Mouse (Mus musculus): ENCODE measurements at regions not wholly inside any gene's neighbourhood (a gene's known extent, or its start where the extent isn't known, plus 50 kb on each side); places are given as distances from the start of the nearest gene placed in this dataset.

DNA sequence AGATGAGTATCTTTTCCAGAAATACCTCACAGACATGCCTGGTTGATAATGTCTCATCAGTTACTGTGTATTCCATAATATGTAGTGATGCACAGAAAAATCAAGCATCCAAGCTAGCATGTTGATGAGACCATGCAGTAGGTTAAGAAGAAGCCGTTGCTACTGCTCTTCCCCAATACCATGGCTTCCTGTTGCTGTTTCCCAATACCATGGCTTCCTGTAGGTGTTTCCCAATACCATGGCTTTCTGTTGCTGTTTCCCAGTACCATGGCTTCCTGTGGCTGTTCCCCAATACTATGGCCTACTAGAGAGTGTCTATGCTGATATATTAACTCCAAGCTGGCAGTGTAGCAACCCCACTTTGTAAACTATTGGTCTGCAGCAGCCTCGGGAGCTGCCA lies 253.7 kb downstream of the Stim2 start:
- no peak for DNase-seq (ENCODE audit: inconsistent age in 2 of 2, low spot score in 1 of 2)

DNA sequence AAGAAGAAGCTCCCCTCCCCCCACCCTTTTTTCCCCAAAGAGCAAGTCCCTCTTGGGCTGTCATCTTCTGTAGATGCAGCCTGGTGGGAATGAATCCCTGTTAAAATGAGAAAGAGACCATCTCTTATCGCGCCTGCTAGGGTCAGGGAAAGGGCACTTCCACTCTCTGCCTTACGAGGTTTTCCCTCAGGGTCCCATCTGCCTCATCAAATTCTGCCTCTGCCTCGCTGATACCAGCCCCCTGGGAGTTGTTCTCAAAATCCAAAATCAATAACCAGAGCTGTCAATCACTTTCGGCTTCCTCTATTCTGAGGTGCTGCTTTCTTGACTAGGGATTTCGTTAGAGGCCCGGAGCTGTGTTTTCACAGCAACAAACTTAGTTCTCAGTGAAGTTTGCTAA lies 255.7 kb downstream of the Stim2 start:
- DNase-seq (ENCODE audit: inconsistent age in 2 of 2, low spot score in 1 of 2), result no peak

DNA sequence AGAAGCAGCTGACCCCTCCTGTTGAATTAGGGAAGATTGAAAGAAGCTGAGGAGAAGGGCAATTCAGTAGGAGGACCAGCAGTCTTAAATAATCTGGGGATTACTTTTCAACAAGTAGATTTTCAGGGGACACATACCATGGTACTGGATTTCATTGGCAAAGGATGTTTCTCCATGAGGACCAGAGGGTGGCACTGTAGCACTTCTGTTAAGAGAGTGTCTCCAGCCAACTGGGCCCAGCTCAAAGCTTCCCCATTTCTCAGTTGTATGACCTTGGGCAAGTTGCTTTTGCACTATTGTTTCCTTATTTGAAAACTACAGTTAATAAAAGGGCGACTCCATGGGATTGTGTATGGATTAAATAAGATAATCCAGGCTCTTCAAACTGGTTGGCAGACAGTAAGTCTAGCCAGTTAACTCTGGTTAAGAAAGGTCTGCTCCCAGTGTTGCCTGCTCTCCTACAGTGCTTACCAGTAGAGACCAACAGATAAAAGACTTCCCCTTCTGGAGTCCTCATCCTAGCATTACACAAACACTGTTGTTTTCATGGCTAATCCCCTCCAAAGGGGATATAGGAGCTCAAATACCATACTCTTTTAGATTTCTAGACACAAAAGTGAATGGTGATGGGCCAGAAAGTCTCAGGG lies 259.9 kb downstream of the Stim2 start:
- DNase-seq (ENCODE audit: inconsistent age in 2 of 2, low spot score in 1 of 2), result peak; percentile 7 to 61

DNA sequence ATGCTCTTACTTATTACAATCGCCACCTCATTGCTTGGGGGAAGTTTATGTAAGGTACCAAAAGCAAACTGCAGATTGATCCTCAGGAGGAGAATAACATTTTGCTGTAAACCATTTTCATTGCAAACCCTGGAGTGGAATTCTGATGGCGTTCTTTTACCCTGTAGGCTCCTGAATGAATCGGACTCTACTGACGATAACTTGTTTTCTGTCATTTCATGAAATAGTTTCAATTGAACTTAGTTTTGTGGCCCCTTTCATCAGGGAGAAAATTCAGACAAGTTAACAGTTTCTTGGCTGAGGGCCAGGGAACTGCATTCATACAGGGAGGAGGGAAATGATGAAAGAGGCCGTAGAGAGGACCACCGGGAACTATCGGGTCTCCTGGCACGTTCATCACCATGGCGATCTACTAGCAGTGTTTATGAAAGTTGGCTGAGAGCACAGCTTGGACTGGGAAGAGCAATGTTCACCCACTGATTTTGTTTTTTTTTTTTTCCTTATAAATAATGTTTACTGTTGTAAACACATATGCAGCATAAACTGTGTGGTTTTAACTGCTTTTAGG lies 266.7 kb downstream of the Stim2 start:
- no peak for DNase-seq (ENCODE audit: inconsistent age in 2 of 2, low spot score in 1 of 2)

DNA sequence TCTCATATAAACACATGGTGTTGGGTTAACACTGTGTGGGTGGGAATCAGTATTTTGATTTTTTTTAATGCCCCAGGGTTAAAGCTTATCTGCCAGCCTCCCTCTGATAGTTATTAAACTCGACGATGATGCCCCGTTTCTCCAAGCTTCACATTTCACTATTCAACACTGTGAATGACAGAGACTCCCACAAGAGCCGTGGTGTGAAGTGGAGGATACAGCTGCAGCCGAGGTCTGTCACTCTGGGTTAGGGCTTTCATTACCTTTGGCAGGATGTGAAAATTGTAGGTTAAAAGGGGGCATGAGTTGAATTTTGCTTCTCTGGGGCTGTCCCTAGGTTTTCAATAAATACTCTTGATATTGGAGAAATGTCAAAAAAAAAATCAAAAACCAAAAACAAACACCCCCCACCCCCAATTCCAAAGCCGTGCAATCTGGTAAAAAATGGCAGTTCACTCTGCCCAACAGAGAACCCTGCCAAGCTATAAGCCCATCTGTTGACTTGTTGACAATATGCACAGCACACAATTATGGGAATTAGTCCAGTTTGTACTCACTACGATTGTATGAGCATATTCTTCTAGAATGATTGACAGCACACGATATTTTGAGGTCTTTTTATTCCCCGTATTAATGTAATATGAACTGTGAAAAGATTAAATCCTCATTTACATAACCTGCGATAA lies 269.7 kb downstream of the Stim2 start:
- DNase-seq (ENCODE audit: inconsistent age in 2 of 2, low spot score in 1 of 2), result no peak

DNA sequence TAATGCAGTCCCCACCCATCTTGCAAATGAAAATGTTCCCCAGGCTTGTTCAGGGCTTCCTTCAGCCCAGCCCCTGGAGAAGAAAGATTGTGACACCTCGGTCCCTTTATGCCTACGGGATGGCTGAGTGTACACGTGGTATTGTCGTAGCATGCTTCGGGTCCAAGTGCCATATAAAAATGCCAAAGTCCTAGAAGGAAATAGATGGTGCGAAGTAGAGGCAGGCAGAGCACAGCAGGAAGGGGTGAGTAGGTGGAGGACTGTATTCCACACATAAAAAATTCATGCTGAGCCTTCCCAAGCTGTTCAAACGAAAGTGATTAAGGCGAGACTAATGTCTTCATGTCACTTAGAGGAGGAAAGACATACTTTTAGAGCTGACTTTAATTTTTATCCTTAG lies 281.1 kb downstream of the Stim2 start:
- DNase-seq (ENCODE audit: inconsistent age in 2 of 2, low spot score in 1 of 2), result no peak

DNA sequence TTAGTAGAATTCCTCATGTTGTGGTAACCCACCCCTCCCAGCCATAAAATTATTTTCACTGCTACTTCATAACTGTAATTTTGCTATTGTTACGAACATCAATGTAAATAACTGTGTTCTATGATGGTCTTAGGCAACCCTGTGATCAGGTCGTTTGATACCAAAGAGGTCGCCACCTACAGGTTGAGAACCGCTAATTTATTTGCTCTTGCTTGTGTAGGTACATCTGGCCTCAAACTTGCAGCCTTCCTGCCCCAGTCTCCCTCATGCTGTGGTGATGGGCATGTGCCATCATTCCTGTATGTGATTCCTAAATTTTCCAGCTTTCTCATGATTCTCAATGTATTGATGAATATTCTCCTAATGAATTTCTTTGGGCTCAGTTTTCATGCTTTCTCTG lies 282.4 kb downstream of the Stim2 start:
- no peak for DNase-seq (ENCODE audit: inconsistent age in 2 of 2, low spot score in 1 of 2)

DNA sequence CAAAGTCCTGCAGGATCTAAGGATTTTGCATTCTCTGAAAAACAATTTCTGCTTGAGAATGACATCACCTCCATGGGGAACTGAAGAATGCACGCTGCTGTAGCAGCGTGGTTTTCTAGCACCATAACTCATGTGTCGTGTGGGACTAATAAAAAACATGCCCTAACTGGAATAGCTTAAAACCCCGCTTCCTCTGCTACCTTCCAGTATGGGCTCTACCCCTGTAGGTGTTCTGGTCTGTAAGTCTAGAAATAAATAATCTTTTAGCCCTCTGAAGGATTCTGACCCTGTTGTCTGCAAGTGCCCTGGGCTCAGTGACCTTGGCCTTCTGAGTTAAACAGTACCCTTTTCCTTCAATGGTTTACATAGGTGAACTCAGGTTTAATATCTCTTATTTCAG lies 282.8 kb downstream of the Stim2 start:
- DNase-seq (ENCODE audit: inconsistent age in 2 of 2, low spot score in 1 of 2), result no peak

DNA sequence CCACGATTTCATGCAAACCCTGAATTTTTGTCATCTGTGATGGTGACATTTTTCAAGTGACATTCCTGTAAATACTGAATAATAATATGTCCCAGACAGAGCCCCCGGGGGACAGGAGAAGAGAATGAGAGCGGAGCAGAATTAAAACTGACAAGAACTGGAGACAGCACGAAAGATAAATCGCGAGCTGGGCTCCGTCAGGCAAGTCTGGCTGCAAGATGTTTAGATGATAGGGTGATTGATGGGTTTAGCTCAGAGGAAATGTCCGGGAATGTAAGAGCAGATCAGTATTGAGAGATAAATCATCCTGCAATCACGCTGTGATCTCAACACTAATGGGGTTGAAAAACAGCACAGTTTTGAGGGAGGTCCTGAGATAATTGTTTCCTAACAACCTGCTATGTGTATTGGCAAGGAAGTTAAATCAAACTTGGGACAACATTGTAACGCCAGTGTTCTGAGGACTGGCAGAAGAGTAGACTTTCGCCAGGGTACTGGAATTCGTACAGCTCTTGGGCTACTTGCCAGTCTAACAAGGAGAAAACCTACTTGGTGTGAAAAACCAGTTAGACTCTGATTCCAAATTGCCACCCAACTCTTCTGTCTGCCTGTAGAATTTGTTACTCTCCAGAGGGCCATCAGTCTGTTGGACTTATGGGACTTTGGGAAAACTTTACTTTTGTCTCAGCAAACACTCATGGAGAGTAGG lies 292.2 kb downstream of the Stim2 start:
- DNase-seq (ENCODE audit: inconsistent age in 2 of 2, low spot score in 1 of 2), result no peak

DNA sequence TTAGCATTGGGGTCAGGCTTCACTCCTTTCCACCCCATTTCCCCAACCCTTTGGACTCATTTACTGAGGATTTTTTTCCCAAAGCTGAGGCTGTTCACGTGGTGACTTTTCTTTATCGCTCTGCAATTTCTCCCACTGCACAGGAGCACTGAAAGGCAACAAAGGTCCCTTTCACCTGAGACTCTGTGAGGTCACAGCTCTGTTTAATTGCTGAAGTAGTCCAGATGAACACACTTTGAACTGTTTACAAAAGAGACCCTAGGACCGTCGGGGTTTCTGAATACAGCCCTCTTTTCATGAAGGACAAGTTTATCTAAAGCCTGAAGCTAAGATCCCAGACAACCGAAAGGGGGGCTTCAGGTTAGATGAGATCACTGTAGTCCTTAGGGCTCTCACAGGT lies 293.6 kb downstream of the Stim2 start:
- DNase-seq (ENCODE audit: inconsistent age in 2 of 2, low spot score in 1 of 2), result no peak

DNA sequence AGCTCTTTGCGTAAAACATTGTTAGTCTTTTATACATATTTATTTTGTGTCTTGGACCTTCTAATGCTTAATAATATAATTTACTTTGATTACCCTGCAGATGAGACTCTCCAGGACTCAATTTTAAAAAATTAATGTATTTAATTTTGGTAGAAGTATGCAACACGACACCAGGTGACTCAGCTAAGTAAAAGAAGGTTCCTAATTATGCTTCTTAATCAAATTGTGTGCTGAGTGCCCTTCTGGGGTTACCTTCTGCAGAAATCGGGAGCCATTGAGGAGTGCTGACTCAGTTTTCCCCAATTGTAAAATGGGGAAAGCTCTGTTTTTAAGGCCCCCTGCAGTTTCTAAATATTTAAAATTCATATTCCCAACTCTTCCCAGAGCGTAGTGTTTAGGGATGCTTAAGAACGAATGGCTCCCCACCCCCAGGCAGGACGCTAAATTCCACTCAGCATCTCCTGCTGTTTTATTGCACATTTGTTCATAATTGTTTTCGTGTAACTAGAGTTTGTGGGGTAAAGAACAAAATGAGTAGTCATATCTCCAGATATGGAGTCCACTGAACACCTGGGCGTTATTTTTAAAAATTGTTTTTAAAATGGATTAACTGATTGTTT lies 315.5 kb downstream of the Stim2 start:
- DNase-seq (ENCODE audit: inconsistent age in 2 of 2, low spot score in 1 of 2), result no peak

DNA sequence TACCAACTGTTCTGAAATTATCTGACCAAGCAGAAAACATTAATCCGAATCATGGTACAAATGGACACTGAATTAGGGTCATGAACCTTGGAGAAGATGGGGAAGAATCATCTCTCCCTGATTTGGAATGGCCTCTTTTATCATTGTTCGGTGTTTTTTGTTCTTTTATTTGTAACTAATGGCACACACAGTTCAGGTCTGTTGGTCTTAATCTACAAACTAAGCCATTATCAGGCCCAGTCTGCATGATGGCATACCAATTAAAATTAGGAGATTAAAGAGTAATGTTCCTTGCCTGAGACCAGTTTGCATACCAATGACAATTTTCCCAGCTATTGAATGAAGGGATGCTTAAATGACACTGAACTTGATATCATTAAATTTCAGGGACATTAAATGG lies 332.1 kb downstream of the Stim2 start:
- DNase-seq (ENCODE audit: inconsistent age in 2 of 2, low spot score in 1 of 2), result no peak

DNA sequence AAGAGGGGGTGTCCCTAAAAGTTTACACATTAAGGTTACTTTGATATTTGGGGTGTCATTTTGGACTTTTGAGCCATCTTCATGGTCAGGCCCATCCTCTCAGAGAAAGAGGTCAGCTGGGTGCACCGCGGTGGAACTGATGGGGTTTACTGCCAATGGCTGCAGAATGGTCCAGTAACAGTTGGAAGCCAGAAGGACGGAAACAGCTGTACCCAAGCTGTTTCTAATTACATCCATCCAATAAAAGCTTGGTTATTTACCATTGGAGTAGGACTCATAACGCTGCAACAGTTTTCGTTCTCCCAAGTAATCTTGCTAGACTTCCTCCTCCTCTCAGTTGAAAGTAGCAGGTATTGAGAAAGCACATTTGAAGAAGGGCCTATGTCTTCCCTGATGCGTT lies 344.7 kb downstream of the Stim2 start:
- DNase-seq (ENCODE audit: inconsistent age in 2 of 2, low spot score in 1 of 2), result no peak

DNA sequence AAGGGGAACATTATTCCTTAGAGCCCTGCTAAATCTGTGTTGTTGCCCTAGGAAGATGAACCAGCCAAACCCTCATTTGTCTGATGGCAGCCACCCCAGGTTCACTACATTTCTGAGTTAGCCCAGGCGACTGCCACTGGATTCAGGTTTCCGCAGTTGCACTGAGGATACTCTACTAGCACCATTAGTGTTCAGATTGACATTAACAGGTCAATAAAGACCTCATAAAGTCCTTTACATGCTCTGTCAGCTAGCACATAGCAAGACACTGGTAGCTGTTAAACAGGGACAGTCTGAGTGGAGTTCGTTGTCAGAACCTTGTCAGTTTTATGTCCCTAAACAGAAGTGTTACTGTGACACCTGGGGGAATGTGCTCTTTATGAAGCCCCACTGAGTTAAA lies 345.1 kb downstream of the Stim2 start:
- no peak for DNase-seq (ENCODE audit: inconsistent age in 2 of 2, low spot score in 1 of 2)

DNA sequence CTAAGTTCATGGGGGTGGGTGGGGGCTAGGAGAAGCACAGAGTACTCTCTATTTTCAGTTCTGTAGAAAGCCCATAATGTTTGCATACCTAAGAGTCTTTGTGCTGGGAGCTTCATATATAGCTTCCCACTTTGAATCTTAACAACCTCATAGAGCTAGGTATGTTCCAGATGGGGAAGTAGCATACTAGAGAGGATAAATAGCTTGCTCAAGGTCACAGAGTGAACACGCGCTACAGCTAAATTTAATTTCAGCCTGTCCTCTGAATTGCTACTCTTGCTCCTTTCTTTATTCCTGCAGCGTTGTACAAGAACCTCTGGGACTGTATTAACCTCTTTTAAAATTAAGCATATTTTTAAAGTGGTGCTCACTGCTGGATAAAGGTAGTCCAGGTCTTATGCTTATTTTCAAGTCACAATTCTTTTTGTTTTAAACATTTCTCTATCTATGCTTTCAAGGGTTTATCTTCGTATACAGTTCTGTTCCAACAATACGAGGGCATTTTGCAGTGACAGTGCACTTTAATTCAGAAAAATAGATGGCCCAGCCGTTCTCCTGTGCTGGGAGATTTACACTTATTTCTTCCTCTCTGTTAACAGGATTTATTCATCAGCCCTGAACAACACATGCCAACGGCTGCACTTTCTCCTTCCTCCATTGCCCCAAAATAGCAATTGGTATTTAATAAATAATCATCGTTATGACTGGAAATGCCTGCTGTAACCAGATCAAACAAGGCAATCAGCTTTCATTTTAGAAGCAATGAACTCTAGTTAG lies 350.7 kb downstream of the Stim2 start:
- no peak for DNase-seq (ENCODE audit: inconsistent age in 2 of 2, low spot score in 1 of 2)

DNA sequence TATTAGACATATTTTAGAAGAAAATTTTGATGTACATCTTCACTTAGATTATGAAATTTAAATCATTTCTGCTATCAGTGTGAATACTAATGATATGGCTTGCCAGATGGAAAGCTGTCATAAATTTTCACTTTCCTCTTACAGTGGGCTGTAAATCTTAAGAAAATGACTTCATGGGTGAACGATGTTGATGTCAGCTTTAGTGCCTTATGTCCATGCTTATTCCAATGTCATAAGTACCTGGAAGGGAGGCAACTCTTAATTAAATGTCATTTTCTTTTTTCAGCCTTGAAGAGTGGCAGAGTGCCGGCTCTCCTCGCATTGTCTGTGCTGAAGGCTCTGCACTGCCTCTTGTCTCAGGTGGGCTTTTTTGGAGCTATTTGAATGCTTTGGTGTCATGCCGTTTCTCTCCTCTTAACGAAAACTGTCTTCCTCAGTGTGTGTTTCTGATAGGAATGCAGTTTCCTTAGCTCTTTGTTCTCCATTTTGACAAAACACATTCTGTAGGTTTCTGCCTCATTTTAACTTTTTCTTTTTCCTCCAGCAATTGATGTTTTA lies 351.6 kb downstream of the Stim2 start:
- DNase-seq (ENCODE audit: inconsistent age in 2 of 2, low spot score in 1 of 2), result no peak

DNA sequence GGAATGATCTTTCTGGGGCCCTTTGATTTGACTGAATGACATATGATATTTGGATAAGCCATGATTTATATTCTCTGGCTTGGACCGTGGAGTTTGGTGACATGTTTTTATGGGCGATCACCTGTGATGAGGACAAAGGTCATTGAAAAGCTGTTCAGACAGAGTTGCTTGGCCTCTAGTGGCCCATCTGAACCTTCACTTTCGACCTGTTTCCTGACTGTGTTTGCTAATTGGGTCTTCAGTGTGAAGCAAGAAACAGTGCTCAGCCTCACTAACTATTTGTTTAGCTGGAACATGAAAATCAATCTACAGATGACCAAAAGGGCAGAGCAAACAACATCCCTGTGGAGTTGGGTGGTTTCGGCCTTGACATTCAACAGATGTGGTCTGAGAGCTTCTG lies 357.8 kb downstream of the Stim2 start:
- DNase-seq (ENCODE audit: inconsistent age in 2 of 2, low spot score in 1 of 2), result no peak

DNA sequence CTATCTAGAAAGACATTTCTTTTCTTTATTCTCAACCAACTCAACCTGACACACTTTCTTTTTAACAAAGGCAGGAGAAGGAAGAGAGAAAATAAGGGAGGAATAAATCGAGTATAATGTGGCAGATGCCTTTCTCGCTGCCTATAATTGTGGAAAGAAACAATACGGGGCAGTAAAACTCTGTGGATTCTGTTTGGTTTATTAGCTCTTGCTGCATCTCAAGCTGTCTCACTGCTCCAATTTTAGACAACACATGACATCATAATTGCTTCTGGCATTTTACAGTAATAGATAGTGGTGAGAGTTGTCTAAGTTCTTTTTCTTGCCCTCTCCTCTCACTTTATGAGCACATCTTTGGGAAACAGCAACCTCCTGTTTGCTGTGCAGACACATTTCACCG lies 359.2 kb downstream of the Stim2 start:
- DNase-seq (ENCODE audit: inconsistent age in 2 of 2, low spot score in 1 of 2), result no peak

DNA sequence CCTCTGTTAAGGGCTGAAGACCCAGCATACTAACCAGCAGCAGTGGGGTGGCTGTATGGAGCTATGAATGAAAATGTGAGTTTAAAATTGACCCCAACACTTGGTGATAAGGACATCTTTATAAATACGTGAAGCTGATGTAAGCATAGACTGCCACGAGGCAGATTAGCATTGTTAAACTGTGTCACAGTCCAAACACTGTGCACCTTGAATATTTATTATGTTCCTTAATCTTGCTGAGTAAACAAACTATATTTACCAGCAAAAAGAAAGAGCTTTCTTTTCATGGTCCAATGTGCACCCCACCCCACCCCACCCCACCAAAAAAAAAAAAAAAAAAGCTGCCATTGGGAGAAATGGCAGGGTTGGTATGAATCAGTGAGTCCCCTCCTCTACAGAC lies 359.9 kb downstream of the Stim2 start:
- DNase-seq (ENCODE audit: inconsistent age in 2 of 2, low spot score in 1 of 2), result no peak

Data from adrenal gland, adult (tissue).